Mouse (Mus musculus) granulocyte monocyte progenitor cell, adult 5-6 weeks (primary cell): ENCODE data around the gene D1Ertd622e. TPM values are rescaled to one million over a fixed set of nuclear protein-coding genes. Genes with fewer than 3 reads are reported as not detected.

ENCODE experiments used
- ATAC-seq: replicated peaks from 2 replicates; pipeline ENCODE4 v1.8.0; 2016; ENCODE audit warnings: mild to moderate bottlenecking, moderate TSS enrichment, inconsistent platforms; ENCODE audit not compliant: poor library complexity, severe bottlenecking
- total RNA-seq, 2 experiments: library from RNA; stranded (forward) in 1 of 2; stranded (reverse) in 1 of 2; fragments of 200-712, 200-1000 nt in 1 of 2; fragments of >200 nt in 1 of 2; fragmentation: Nextera tagmentation in 1 of 2; gene quantifications; 2 replicates each; pipeline ENCODE4 v1.2.3; 2014 to 2017

Gene D1Ertd622e
- total RNA-seq (2014; fragmentation: Nextera tagmentation) (30.1 and 31.0 TPM in 2 replicates), total RNA-seq (2017) (33.0 and 53.3 TPM in 2 replicates)

- ATAC-seq = peak; percentile 38
These were observed at the start of gene D1Ertd622e for GRCm38 (mm10) chr1:97661406-97662241. TSS of gene D1Ertd622e (minus strand) at chr1:97662074.

- no peak for ATAC-seq
These were observed 48.6 kb upstream of the D1Ertd622e start for GRCm38 (mm10) chr1:97710520-97710919.

GRCm38 (mm10) chr1:97705389-97705788 is 43.5 kb upstream of the D1Ertd622e start:
- peak; percentile 63 for ATAC-seq

GRCm38 (mm10) chr1:97704646-97705045 is 42.8 kb upstream of the D1Ertd622e start:
- ATAC-seq = no peak

GRCm38 (mm10) chr1:97698956-97699570 is 37.2 kb upstream of the D1Ertd622e start:
- peak; percentile 5; the same call in 1 of the 2 replicates for ATAC-seq

- ATAC-seq = peak; percentile 62
These were observed 35.4 kb upstream of the D1Ertd622e start for GRCm38 (mm10) chr1:97697273-97697672.

GRCm38 (mm10) chr1:97693825-97694224 is 32.0 kb upstream of the D1Ertd622e start:
- peak; percentile 53 for ATAC-seq

GRCm38 (mm10) chr1:97688756-97689155 is 26.9 kb upstream of the D1Ertd622e start:
- peak; percentile 92 for ATAC-seq

- no peak for ATAC-seq
These were observed 14.8 kb upstream of the D1Ertd622e start for GRCm38 (mm10) chr1:97676526-97677177.

GRCm38 (mm10) chr1:97676115-97676514 is 14.2 kb upstream of the D1Ertd622e start:
- ATAC-seq = peak; percentile 86

- peak; percentile 95 for ATAC-seq
These were observed 11.0 kb upstream of the D1Ertd622e start for GRCm38 (mm10) chr1:97672849-97673248.

- 0 out of 2 replicates have a peak, but pooled peaks have one; percentile 27 for ATAC-seq
These were observed 5.4 kb upstream of the D1Ertd622e start for GRCm38 (mm10) chr1:97667288-97667687.

GRCm38 (mm10) chr1:97662324-97662723 is 450 bp upstream of the D1Ertd622e start:
- 0 out of 2 replicates have a peak, but pooled peaks have one; percentile 13 for ATAC-seq

- peak; percentile 17 for ATAC-seq
These were observed 1.0 kb downstream of the D1Ertd622e start for GRCm38 (mm10) chr1:97660687-97661405.

GRCm38 (mm10) chr1:97659405-97659804 is 2.5 kb downstream of the D1Ertd622e start:
- ATAC-seq = peak; percentile 50

- no peak for ATAC-seq
These were observed 4.1 kb downstream of the D1Ertd622e start for GRCm38 (mm10) chr1:97657786-97658185.

- ATAC-seq = 0 out of 2 replicates have a peak, but pooled peaks have one; percentile 2
These were observed 4.7 kb downstream of the D1Ertd622e start for GRCm38 (mm10) chr1:97657201-97657600.

GRCm38 (mm10) chr1:97654397-97654975 is 7.4 kb downstream of the D1Ertd622e start:
- ATAC-seq = no peak

GRCm38 (mm10) chr1:97650553-97651123 is 11.2 kb downstream of the D1Ertd622e start:
- no peak for ATAC-seq
